Mouse (Mus musculus) lung, postnatal 4 days (tissue): ENCODE data around the gene Rnf213.

Source experiments
- DNase-seq, 2 experiments: peaks; one replicate each; pipeline ENCODE4 v3.0.0; 2021

The Rnf213 gene

DNA sequence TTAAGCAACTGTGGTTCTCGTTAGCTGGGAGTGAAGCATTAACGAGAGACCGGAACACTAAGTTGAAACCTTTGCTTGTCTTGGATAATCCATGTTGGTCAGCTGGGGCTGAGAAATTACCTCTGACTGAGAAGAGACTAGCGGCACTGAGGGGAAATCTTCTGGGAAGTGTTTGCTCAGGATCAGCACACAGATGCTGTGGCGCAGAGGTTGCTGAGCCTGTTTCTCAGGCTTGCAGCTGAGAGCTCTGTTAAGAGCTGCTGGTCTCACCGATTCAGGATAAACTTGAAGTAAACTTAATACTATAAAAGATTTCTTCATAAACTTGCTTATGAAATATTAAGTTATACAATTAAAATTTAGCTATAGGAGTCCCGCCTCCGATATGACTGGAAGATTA is 45.9 kb downstream of the Rnf213 start:
- DNase-seq: peak; percentile 41 to 73

DNA sequence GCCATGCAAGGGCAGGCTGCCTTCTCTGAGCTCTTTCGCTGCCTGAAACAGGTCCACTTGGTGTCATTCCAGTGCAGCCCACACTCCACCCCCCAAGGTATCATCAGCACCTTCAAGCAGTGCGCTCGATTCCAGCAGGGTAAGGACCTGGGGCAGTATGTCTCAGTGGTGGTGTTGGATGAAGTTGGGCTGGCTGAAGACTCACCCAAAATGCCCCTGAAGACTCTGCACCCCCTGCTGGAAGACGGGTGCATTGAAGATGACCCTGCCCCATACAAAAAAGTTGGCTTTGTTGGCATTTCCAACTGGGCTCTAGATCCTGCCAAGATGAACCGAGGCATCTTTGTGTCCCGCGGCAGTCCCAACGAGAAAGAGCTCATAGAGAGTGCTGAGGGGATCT is 49.3 kb downstream of the Rnf213 start:
- no peak for DNase-seq

GRCm38 (mm10) chr11:119443442-119443841 is 50.5 kb downstream of the Rnf213 start:
- peak in 1 of 2 experiments; percentile 27 for DNase-seq

DNA sequence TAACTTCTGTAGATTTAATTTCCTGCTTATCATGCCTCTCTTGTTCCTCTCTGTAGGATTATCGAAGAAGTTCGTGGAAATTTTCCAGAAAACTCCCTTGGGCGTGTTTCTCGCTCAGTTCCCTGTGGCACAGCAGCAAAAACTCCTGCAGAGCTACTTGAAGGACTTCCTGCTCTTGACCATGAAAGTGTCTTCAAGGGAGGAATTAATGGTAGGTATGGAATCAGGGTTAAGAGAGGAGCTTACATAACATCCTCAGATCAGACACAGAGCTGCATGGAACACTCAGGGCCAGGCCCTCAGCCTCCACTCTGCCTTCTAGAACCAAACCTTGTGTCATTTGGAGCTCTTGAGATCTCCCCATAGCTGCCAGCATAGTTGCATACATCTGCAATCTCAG is 63.2 kb downstream of the Rnf213 start:
- DNase-seq: no peak

- DNase-seq: no peak
Observed at GRCm38 (mm10) chr11:119477876-119478275, 85.0 kb downstream of the Rnf213 start.

- DNase-seq: peak; percentile 97 to 99
Observed at GRCm38 (mm10) chr11:119490861-119491689, 98.2 kb downstream of the Rnf213 start, which contains the start of gene Endov. TSS of gene Endov (plus strand) at chr11:119491347.

DNA sequence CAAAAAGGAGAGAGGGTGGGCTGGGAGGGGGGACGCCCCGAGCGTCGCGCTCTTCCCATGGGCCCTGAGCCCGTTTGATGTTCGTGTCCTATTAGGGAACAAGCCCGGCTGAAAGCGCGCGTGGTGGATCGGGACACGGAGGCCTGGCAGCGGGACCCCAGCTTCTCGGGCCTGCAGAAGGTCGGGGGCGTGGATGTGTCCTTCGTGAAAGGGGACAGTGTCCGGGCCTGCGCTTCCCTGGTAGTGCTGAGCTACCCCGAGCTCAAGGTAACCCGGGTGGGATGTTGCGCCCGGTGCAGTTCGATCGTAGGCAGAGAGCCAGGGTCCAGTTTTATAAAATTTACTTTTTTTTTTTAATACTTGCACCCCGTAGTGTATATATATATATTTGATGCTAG is 98.8 kb downstream of the Rnf213 start:
- DNase-seq: no peak

DNA sequence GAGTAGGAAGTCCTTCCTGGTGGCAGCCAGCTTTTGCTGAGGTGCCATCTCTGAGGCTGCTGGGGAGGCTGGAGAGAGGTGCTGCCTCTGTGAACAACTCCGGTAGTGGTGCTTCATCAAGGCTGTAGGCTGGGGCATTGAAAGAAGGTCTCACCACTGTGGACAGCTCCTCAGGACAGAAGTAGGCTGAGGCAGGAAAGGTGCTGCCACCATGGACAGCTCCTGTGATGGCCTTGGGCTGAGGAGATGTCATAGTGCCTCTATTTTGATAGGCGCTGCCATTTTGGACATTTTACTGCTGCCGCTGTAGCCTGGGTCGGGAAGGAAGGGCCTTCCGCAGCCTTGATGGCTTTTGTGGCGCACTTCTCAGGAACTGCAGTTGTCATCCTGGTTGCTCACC is 99.9 kb downstream of the Rnf213 start:
- no peak for DNase-seq

- DNase-seq: no peak
Observed at GRCm38 (mm10) chr11:119493516-119493915, 100.6 kb downstream of the Rnf213 start.

DNA sequence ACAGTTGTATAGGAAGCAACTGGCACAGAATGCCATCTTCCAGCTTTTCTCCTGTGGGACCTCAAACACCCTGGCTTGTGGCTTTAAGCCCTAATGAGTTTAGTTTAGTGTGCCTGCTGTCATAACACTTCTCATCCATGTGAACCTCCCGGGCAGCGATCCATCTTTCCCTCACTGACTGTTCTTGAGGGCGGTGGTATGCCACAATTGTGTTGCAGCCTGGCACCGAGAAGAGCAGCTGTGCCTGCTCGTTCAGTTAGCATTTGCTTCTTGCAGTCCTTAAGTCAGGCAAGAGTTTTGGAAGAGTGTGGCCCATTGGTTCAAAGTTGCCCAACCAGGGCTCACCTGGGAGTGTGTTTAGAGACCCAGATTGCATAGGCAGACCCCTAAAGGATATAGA is 103.2 kb downstream of the Rnf213 start:
- peak in 1 of 2 experiments; percentile 11 for DNase-seq

- DNase-seq: no peak
Observed at GRCm38 (mm10) chr11:119497451-119497850, 104.6 kb downstream of the Rnf213 start.

GRCm38 (mm10) chr11:119499297-119499696 is 106.4 kb downstream of the Rnf213 start:
- DNase-seq: peak in 1 of 2 experiments; percentile 12

DNA sequence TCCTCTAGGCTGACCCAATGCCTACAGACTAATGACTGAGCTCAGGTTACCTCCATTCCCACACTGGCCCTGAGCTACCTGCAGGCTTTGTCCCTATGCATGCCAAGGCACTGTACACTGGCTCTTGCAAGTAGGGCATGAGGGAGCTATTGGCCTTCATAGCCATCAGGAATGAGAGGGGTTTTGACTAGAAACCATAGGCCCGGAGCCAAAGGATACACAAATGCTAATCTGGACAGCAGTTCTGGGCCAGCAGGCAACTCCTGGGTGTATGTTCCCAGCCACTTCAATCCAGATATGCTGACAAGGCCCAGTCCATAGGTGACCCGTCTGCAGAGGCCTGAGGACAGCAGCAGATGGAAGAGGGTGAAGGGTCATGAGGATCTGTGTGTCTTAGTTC is 107.1 kb downstream of the Rnf213 start:
- peak in 1 of 2 experiments; percentile 16 for DNase-seq

- DNase-seq: peak; percentile 79 to 81
Observed at GRCm38 (mm10) chr11:119503675-119504074, 110.8 kb downstream of the Rnf213 start.

DNA sequence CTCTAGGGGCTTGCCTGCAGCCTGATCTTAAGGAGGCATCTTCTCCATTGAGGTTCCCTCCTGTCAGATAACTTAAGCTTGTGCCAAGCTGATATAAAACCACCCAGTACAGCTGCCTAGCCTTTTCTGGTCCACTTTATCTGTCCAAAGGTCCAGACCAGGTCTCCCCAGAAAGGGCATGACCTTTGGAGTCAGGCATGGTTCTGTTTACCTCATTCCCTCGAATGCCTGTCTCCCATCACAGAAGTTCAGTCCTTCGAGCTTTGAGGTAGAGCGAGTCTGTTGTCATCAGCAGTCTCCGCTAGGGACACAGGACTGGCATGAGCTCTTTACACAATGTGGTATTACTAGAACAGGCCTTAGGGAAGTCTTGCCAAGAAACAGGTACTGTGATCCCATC is 113.5 kb downstream of the Rnf213 start:
- DNase-seq: no peak

- DNase-seq: peak in 1 of 2 experiments; percentile 19
Observed at GRCm38 (mm10) chr11:119507772-119508171, 114.9 kb downstream of the Rnf213 start.

DNA sequence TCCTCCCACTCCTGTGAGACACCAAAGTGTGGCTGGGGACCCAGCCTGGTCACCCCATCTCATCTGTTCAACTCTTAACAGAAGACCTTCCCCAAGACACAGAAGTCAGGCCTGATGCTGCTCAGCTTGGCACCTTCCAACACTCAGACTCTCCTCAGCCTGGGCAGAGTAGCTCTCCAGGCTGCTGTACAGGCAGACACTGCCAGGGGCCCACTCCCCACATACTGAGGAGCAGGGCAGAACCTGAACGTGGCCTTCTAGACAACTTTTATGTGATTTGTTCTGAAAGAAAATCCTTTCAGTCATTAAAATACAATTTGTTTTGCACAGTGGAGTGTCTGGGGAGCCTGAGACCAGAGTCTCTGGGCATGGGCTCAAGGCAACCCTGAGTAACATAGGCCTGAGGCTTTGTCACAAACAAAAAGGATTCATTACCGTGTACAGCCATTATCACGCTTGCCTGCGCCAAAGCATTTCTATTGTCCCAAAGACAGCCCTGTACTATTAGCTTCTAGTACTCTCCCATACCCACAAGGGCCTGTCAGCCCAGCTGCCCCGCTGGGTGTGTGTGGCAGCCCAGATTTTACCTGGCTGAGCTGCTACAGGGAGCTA is 116.4 kb downstream of the Rnf213 start:
- no peak for DNase-seq

- no peak for DNase-seq
Observed at GRCm38 (mm10) chr11:119513038-119513659, 120.2 kb downstream of the Rnf213 start.

DNA sequence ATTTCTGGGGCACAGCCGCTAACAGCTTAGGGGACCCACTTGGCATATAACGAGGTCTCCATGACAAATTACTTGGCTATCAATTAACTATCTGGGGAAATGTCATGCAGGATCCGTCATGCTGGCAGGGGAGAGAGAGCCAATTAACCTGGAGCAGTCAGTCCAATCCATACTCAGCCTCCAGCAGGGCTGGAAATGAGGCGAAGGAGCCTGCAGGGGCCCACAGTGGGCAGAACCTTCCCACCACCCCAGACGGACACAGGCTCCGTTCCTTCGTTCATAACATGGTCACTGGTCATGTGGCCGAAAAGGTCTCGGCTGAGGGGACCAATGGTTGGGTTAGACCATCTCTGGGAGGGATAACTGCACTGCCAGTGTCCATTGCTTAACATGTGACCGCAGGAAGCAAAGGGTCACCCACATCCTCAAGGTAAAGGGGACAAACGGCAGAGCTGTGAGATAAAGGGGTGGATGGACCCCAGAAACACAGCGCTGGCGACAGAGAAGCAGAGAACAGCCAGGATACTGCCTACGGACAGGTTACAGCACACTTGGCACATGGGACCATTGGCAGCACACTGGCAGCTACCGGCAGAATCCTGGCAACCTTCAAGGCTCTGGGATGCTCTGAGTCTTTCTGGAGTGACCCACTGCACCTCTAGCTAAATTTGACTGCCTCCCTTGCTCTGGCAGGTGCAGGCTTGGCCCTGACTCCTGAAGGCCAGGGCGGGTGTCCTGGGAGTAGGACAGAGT is 121.4 kb downstream of the Rnf213 start:
- DNase-seq: no peak

- DNase-seq: peak; percentile 15 to 47
Observed at GRCm38 (mm10) chr11:119514967-119515636, 122.2 kb downstream of the Rnf213 start.

DNA sequence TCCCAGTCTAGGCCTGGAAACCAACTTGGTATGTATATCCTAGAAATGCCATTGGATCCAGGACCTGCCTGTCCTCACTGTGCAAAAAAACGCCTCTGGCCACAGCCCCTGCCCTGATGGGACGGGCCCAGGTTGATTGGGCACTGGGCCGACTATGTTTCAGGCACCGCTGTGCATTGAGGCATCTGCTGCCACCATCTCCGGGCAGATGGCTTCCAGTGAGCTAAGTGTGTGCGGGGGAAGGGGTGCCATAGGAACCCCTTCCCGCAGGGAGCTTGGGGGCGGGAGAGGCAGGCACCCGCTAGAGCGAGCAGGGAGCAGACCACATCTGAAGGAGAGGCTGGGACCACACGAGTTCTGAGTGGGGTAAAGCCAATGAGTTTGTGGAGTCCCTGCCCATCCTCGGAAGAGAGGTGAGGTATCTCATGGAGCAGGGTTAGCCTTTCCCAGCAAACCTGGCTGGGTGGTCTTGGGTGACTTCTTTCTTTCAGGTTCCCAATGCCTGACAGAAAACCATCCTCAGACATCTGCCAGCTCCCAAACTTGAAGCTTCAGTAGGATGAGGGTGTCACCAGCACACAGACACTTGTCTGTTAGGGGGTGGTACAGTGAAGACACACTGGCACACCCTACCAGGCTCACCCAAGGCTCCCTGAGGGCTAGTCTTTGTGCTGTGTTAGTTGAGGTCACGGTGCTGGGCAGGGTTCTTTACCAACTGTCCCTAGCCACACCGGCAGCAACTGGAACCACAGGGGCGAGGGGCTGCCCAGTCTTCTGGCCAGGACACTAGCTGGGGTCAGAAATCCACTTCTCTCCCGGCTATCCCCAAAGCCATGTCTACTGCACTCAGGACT is 123.2 kb downstream of the Rnf213 start:
- DNase-seq: no peak
